Mouse (Mus musculus) bone marrow macrophage, adult 2 months (primary cell): ENCODE measurements around the gene Cog5.

Source experiments
- CTCF ChIP-seq: IDR thresholded peaks from 2 replicates; pipeline ENCODE4 v1.5.1; 2012; ENCODE audit warnings: low read depth, mild to moderate bottlenecking, low read length, moderate library complexity
- POLR2A ChIP-seq: IDR thresholded peaks from 2 replicates; pipeline ENCODE4 v1.6.1; 2012; ENCODE audit warnings: mild to moderate bottlenecking, low read depth, low read length, borderline replicate concordance

DNA sequence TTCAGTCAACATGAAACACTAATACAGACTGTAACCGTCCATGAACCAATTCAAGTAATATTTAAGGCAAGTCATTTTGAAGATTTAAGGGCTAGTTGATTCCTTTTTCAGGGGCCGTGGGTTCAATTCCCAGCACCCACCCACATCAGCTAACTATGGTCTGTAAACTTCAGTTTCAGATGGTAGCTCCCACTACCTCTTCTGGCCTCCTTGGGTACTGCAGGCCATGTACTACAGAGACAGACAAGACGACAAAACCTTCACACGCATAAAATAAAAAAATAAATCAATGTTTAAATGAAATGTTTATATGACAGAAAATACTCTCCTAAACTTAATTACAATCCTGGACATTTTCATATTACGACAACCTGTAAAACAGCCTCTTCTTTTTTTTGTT, 292.8 kb downstream of the Cog5 start:
- TF ChIP-seq POLR2A = no peak
- TF ChIP-seq CTCF = no peak
